Mouse (Mus musculus) megakaryocyte, embryonic 14.5 days (primary cell): ENCODE measurements at regions not wholly inside any gene's neighbourhood (a gene's known extent, or its start where the extent isn't known, plus 50 kb on each side); places are given as distances from the start of the nearest gene placed in this dataset.

Experiments used
- H3K27me3 ChIP-seq: replicated peaks from 2 replicates; pipeline ENCODE3; 2012; ENCODE audit warnings: inconsistent platforms
- H3K36me3 ChIP-seq: replicated peaks from 2 replicates; pipeline ENCODE3; 2012; ENCODE audit warnings: low read length, inconsistent platforms, mixed read lengths
- H3K4me1 ChIP-seq: 2 replicates; pipeline ENCODE4 v1.6.1; 2012; ENCODE audit warnings: inconsistent platforms
- H3K4me3 ChIP-seq: replicated peaks from 2 replicates; pipeline ENCODE3; 2012; ENCODE audit warnings: moderate library complexity, mild to moderate bottlenecking, inconsistent platforms
- H3K9me3 ChIP-seq: 2 replicates; pipeline ENCODE4 v1.6.1; 2012; ENCODE audit warnings: inconsistent platforms
- FLI1 ChIP-seq: IDR thresholded peaks from 2 replicates; pipeline ENCODE4 v1.6.1; 2012; ENCODE audit warnings: low read length, inconsistent platforms, mixed read lengths
- GATA1 ChIP-seq: IDR thresholded peaks from 3 replicates; pipeline ENCODE4 v1.6.1; 2012; ENCODE audit warnings: mixed read lengths, low read length, inconsistent platforms, borderline replicate concordance

GRCm38 (mm10) chr2:115042299-115042785 lies 387.6 kb upstream of the Dph6 start:
- Histone ChIP-seq H3K27me3 (no peaks in the 10 kb centered on the region), H3K4me1 (no peaks in the 10 kb centered on the region), H3K36me3 (no peaks in the 10 kb centered on the region), H3K4me3 (no peak overlapping the region), H3K9me3 (no peaks in the 10 kb centered on the region)
- TF ChIP-seq FLI1 = no peak
- TF ChIP-seq GATA1 = no peak

- Histone ChIP-seq H3K4me3 (no peak overlapping the region), H3K36me3 (no peaks in the 10 kb centered on the region), H3K9me3 (0 out of 2 replicates have a peak, but pooled peaks cover 3% of the 10 kb centered on the region), H3K27me3 (no peaks in the 10 kb centered on the region), H3K4me1 (no peaks in the 10 kb centered on the region)
- no peak for TF ChIP-seq GATA1
- TF ChIP-seq FLI1 = no peak
Measured at GRCm38 (mm10) chr2:115056327-115057070, 401.7 kb upstream of the Dph6 start.

GRCm38 (mm10) chr2:115057200-115057599 lies 402.4 kb upstream of the Dph6 start:
- no peaks in the 10 kb centered on the region for H3K36me3 ChIP-seq
- 0 out of 2 replicates have a peak, but pooled peaks cover 3% of the 10 kb centered on the region for H3K9me3 ChIP-seq
- no peak for TF ChIP-seq FLI1
- no peak for TF ChIP-seq GATA1
- H3K4me3 ChIP-seq = no peak overlapping the region
- no peaks in the 10 kb centered on the region for H3K4me1 ChIP-seq
- H3K27me3 ChIP-seq = no peaks in the 10 kb centered on the region

GRCm38 (mm10) chr2:115067489-115068163 lies 412.9 kb upstream of the Dph6 start:
- H3K36me3 ChIP-seq = no peaks in the 10 kb centered on the region
- no peaks in the 10 kb centered on the region for H3K9me3 ChIP-seq
- H3K27me3 ChIP-seq = no peaks in the 10 kb centered on the region
- TF ChIP-seq FLI1 (no peak), GATA1 (no peak)
- H3K4me1 ChIP-seq = no peaks in the 10 kb centered on the region
- no peak overlapping the region for H3K4me3 ChIP-seq

GRCm38 (mm10) chr2:115069704-115070103 lies 414.9 kb upstream of the Dph6 start:
- Histone ChIP-seq H3K36me3 (no peaks in the 10 kb centered on the region), H3K9me3 (no peaks in the 10 kb centered on the region; the same call in 1 of the 2 replicates), H3K27me3 (no peaks in the 10 kb centered on the region), H3K4me3 (no peak overlapping the region), H3K4me1 (no peaks in the 10 kb centered on the region)
- TF ChIP-seq GATA1 (no peak), FLI1 (no peak)

- TF ChIP-seq GATA1 (no peak), FLI1 (no peak)
- H3K27me3 ChIP-seq = no peaks in the 10 kb centered on the region
Measured at GRCm38 (mm10) chr2:115070123-115070522, 415.4 kb upstream of the Dph6 start.

GRCm38 (mm10) chr2:115070666-115071065 lies 415.9 kb upstream of the Dph6 start:
- Histone ChIP-seq H3K4me3 (no peak overlapping the region), H3K4me1 (no peaks in the 10 kb centered on the region), H3K9me3 (no peaks in the 10 kb centered on the region; the same call in 1 of the 2 replicates), H3K36me3 (no peaks in the 10 kb centered on the region), H3K27me3 (no peaks in the 10 kb centered on the region)
- TF ChIP-seq GATA1 = no peak
- TF ChIP-seq FLI1 = no peak

More at GRCm38 (mm10) chr2:115070123-115070522, 415.4 kb upstream of the Dph6 start:
- Histone ChIP-seq H3K36me3 (no peaks in the 10 kb centered on the region), H3K9me3 (no peaks in the 10 kb centered on the region; the same call in 1 of the 2 replicates), H3K4me3 (no peak overlapping the region), H3K4me1 (no peaks in the 10 kb centered on the region)

GRCm38 (mm10) chr2:115081563-115082291 lies 427.0 kb upstream of the Dph6 start:
- Histone ChIP-seq H3K27me3 (no peaks in the 10 kb centered on the region), H3K4me3 (no peak overlapping the region), H3K36me3 (no peaks in the 10 kb centered on the region), H3K4me1 (no peaks in the 10 kb centered on the region), H3K9me3 (no peaks in the 10 kb centered on the region)
- TF ChIP-seq FLI1 (no peak), GATA1 (no peak)

- H3K27me3 ChIP-seq = no peaks in the 10 kb centered on the region
- no peak for TF ChIP-seq GATA1
- TF ChIP-seq FLI1 = no peak
Measured at GRCm38 (mm10) chr2:115082292-115082809, 427.6 kb upstream of the Dph6 start.

More at GRCm38 (mm10) chr2:115082292-115082809, 427.6 kb upstream of the Dph6 start:
- no peaks in the 10 kb centered on the region for H3K9me3 ChIP-seq
- H3K36me3 ChIP-seq = no peaks in the 10 kb centered on the region
- H3K4me1 ChIP-seq = no peaks in the 10 kb centered on the region
- H3K4me3 ChIP-seq = no peak overlapping the region
